Mouse (Mus musculus) small intestine, adult 2 months (tissue): ENCODE data around the gene Cldn13. TPM values are rescaled to one million over a fixed set of nuclear protein-coding genes. Genes with fewer than 3 reads are reported as not detected.

Source experiments
- H3K27ac ChIP-seq: fragments of 200-500 bp; 2 replicates; pipeline ENCODE4 v1.5.1; 2012; ENCODE audit warnings: low read depth, low read length, control low read depth, inconsistent platforms; ENCODE audit not compliant: insufficient read depth
- H3K27me3 ChIP-seq: fragments of 200-500 bp; 2 replicates; pipeline ENCODE4 v1.6.1; 2012; ENCODE audit warnings: mild to moderate bottlenecking, moderate library complexity, low read length, inconsistent platforms; ENCODE audit not compliant: control insufficient read depth, insufficient read depth
- H3K36me3 ChIP-seq: fragments of 200-500 bp; 2 replicates; pipeline ENCODE4 v1.6.1; 2012; ENCODE audit warnings: mild to moderate bottlenecking, low read length, control low read depth, inconsistent platforms; ENCODE audit not compliant: control insufficient read depth, insufficient read depth
- H3K4me1 ChIP-seq: fragments of 200-500 bp; 2 replicates; pipeline ENCODE4 v1.6.1; 2012; ENCODE audit warnings: low read length, inconsistent platforms, mixed read lengths; ENCODE audit not compliant: control insufficient read depth, insufficient read depth, insufficient read length
- H3K4me3 ChIP-seq: fragments of 200-500 bp; 2 replicates; pipeline ENCODE4 v1.5.1; 2012; ENCODE audit warnings: low read depth, mild to moderate bottlenecking, control low read depth, inconsistent platforms, low read length, moderate library complexity
- CTCF ChIP-seq: fragments of 200-500 bp; IDR thresholded peaks from 2 replicates; pipeline ENCODE4 v1.5.1; 2012; ENCODE audit warnings: low read depth, mild to moderate bottlenecking, control low read depth, inconsistent platforms, low read length, moderate library complexity, mixed read lengths; ENCODE audit not compliant: insufficient replicate concordance, insufficient read length; ENCODE audit errors: extremely low read depth
- POLR2A ChIP-seq: fragments of 200-500 bp; IDR thresholded peaks from 2 replicates; pipeline ENCODE4 v1.6.1; 2012; ENCODE audit warnings: low read depth, mild to moderate bottlenecking, control low read depth, inconsistent platforms, low read length, moderate library complexity
- WGBS: fragments of 180-500 bp; shearing (Covaris S2); methylation state at CpG from one replicate; pipeline ENCODE4 v1.1.7; 2018; 5-methylcytosine and 5-hydroxymethylcytosine counted together
- polyA plus RNA-seq: library from polyadenylated mRNA; depleted of rRNA; stranded (reverse); fragments of >200 nt; gene quantifications from 2 replicates; pipeline ENCODE4 v1.2.3, GENCODE M21; 2012

The Cldn13 gene
- polyA plus RNA-seq, 1 experiment, result not detected

DNA sequence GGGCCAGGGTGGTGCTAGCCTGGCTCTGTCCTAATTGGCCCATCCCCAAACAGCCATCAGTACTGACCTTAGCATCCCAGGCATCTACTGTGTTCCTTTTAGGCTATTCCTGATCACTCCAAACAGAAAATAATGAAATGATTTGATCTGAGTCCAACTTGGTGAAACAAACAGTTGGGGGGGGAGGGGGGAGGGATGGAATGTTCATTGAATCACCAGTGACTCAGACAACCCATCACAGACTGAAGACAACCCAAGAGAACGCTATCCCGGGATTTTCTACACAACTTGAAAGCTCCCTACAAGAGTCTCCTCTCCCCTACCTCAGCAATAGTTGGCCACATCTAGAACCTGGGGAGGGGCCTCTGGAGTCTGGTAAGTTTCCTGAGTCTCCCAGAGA, 3.4 kb downstream of the Cldn13 start:
- Histone ChIP-seq H3K4me3 (no peak overlapping the region), H3K27ac (no peak overlapping the region), H3K36me3 (no peaks in the 10 kb centered on the region), H3K4me1 (no peaks in the 10 kb centered on the region; the same call in 1 of the 2 replicates), H3K27me3 (no peaks in the 10 kb centered on the region)
- WGBS, result 86% methylated on average over 2 of the region's 2 CpGs
- TF ChIP-seq POLR2A (no peak), CTCF (no peak)

DNA sequence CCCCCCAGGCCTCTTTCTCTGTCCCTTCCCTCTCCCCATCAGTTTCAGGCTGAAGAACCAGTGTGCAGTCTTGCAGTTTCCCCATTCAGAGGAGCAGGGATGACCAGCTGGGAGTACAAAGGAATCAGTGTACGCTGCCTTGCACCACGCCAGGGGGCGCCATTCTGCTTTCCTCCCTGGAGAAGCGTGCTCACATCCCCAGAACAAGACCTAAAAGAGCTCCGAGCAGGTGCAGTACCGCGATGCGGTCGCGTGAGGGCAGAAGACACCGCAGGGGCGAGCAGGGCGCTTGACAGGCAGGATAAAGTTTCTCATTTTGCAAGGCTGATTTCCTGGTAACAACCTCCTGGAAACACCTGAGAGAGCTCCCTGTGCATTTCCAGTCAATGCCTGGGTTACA, 8.2 kb downstream of the Cldn13 start:
- Histone ChIP-seq H3K27ac (no peak overlapping the region), H3K4me3 (no peak overlapping the region), H3K27me3 (no peaks in the 10 kb centered on the region), H3K4me1 (no peaks in the 10 kb centered on the region; the same call in 1 of the 2 replicates), H3K36me3 (no peaks in the 10 kb centered on the region)
- TF ChIP-seq CTCF, result peak; percentile 99
- no peak for TF ChIP-seq POLR2A
- under 1% methylated on average over 13 of the region's 13 CpGs for WGBS

GRCm38 (mm10) chr5:134906633-134907032, 8.7 kb downstream of the Cldn13 start, which contains the start of gene Tmem270:
TSS of gene Tmem270 (minus strand) at chr5:134906733.
- WGBS, result 87% methylated on average over 6 of the region's 6 CpGs
- Histone ChIP-seq H3K4me3 (no peak within 1 kb of the TSS), H3K27ac (no peak within 1 kb of the TSS), H3K36me3 (no peaks in the 10 kb centered on the region), H3K4me1 (no peaks in the 10 kb centered on the region; the same call in 1 of the 2 replicates), H3K27me3 (no peaks in the 10 kb centered on the region)
- no peak for TF ChIP-seq POLR2A
- no peak for TF ChIP-seq CTCF

- TF ChIP-seq CTCF (no peak), POLR2A (no peak)
- Histone ChIP-seq H3K4me1 (no peaks in the 10 kb centered on the region; the same call in 1 of the 2 replicates), H3K27me3 (no peaks in the 10 kb centered on the region), H3K36me3 (no peaks in the 10 kb centered on the region), H3K27ac (no peak overlapping the region), H3K4me3 (no peak overlapping the region)
- 54% methylated on average over 8 of the region's 8 CpGs for WGBS
These were observed 13.7 kb downstream of the Cldn13 start for GRCm38 (mm10) chr5:134901644-134902027.

- Histone ChIP-seq H3K27me3 (no peaks in the 10 kb centered on the region), H3K4me3 (no peak overlapping the region), H3K4me1 (no peaks in the 10 kb centered on the region; the same call in 1 of the 2 replicates), H3K27ac (no peak overlapping the region), H3K36me3 (no peaks in the 10 kb centered on the region)
- 35% methylated on average over 12 of the region's 12 CpGs for WGBS
- TF ChIP-seq POLR2A (no peak), CTCF (peak; percentile 45; the same call in 1 of the 2 replicates)
These were observed 14.2 kb downstream of the Cldn13 start for GRCm38 (mm10) chr5:134901012-134901643.

- Histone ChIP-seq H3K27me3 (no peaks in the 10 kb centered on the region), H3K4me1 (no peaks in the 10 kb centered on the region; the same call in 1 of the 2 replicates), H3K36me3 (no peaks in the 10 kb centered on the region), H3K4me3 (no peak overlapping the region), H3K27ac (no peak overlapping the region)
- no peak for TF ChIP-seq POLR2A
- TF ChIP-seq CTCF, result no peak
- 62% methylated on average over 17 of the region's 17 CpGs for WGBS
These were observed 17.7 kb downstream of the Cldn13 start for GRCm38 (mm10) chr5:134897596-134897995.

DNA sequence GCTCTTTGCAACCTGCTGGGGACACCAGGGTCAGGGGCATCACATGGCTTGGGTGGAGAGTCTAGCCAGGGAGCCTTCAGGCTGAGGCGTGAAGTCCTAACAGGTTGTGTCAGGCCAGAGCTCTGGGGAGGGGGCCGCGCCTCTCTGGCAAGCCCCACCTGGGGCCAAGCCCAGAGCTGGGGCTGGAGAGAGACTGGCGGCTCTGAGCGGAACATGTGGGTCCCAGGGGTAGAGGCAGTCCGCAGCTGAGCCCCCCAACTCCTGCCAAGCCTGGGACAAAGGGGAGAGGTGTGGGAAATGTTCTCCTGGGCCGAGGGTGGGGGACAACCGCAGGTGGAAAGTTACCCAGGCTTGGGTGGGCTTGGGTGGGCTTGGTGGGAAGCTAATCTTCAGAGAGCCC, 18.4 kb downstream of the Cldn13 start:
- no peak overlapping the region for H3K27ac ChIP-seq
- no peaks in the 10 kb centered on the region; the same call in 1 of the 2 replicates for H3K4me1 ChIP-seq
- H3K4me3 ChIP-seq, result no peak overlapping the region
- TF ChIP-seq CTCF, result no peak
- WGBS, result 82% methylated on average over 8 of the region's 8 CpGs
- H3K27me3 ChIP-seq, result no peaks in the 10 kb centered on the region
- no peaks in the 10 kb centered on the region for H3K36me3 ChIP-seq
